Mouse (Mus musculus): ENCODE data around the gene Zbtb24.

Zbtb24 gene

GRCm38 (mm10) chr10:41504996-41505395 lies 54.8 kb downstream of the Zbtb24 start:
- in situ Hi-C loops (cut with MboI), result loop anchor here (5.0 to 10.0 kb wide), 3 partner anchors 73 to 200 kb away; partner anchors contain the start of genes Ak9 and Fig4

- in situ Hi-C loops (cut with MboI), result loop anchor here (5.0 to 10.0 kb wide), 2 partner anchors 177 to 201 kb away; partner anchors contain the start of genes Ak9 and Fig4
Measured at GRCm38 (mm10) chr10:41505446-41505845, 55.3 kb downstream of the Zbtb24 start.

GRCm38 (mm10) chr10:41509160-41509559 lies 59.0 kb downstream of the Zbtb24 start:
- in situ Hi-C loops (cut with MboI), result loop anchor here (5.0 to 10.0 kb wide), 2 partner anchors 173 to 204 kb away; partner anchors contain the start of genes Ak9 and Fig4

- in situ Hi-C loops (cut with MboI), result no loop called here
Measured at GRCm38 (mm10) chr10:41514301-41514700, 64.1 kb downstream of the Zbtb24 start.

- in situ Hi-C loops (cut with MboI), result no loop called here
Measured at GRCm38 (mm10) chr10:41514921-41515320, 64.7 kb downstream of the Zbtb24 start.

All from mature B cell (primary cell).